Mouse (Mus musculus): ENCODE measurements around the gene Cdk2ap2.

The Cdk2ap2 gene

GRCm38 (mm10) chr19:4108535-4108934, 11.6 kb downstream of the Cdk2ap2 start:
- in situ Hi-C loops (cut with MboI; ENCODE audit: unreplicated experiment in 2 of 2) = no loop called here

GRCm38 (mm10) chr19:4112063-4112960, 15.3 kb downstream of the Cdk2ap2 start:
- in situ Hi-C loops (cut with MboI; ENCODE audit: unreplicated experiment in 2 of 2) = no loop called here

- in situ Hi-C loops (cut with MboI; ENCODE audit: unreplicated experiment in 2 of 2) = no loop called here
Measured at GRCm38 (mm10) chr19:4113186-4113805, 16.3 kb downstream of the Cdk2ap2 start.

- in situ Hi-C loops (cut with MboI; ENCODE audit: unreplicated experiment in 2 of 2) = no loop called here
Measured at GRCm38 (mm10) chr19:4113806-4114230, 16.8 kb downstream of the Cdk2ap2 start.

GRCm38 (mm10) chr19:4114551-4114950, 17.6 kb downstream of the Cdk2ap2 start:
- in situ Hi-C loops (cut with MboI; ENCODE audit: unreplicated experiment in 2 of 2) = no loop called here

GRCm38 (mm10) chr19:4115144-4115543, 18.2 kb downstream of the Cdk2ap2 start:
- in situ Hi-C loops (cut with MboI; ENCODE audit: unreplicated experiment in 2 of 2) = no loop called here

GRCm38 (mm10) chr19:4115816-4116215, 18.8 kb downstream of the Cdk2ap2 start:
- in situ Hi-C loops (cut with MboI; ENCODE audit: unreplicated experiment in 2 of 2) = no loop called here

- in situ Hi-C loops (cut with MboI; ENCODE audit: unreplicated experiment in 2 of 2) = no loop called here
Measured at GRCm38 (mm10) chr19:4117006-4117405, 20.0 kb downstream of the Cdk2ap2 start.

- in situ Hi-C loops (cut with MboI; ENCODE audit: unreplicated experiment in 2 of 2) = no loop called here
Measured at GRCm38 (mm10) chr19:4118350-4118749, 21.4 kb downstream of the Cdk2ap2 start.

- in situ Hi-C loops (cut with MboI; ENCODE audit: unreplicated experiment in 2 of 2) = loop anchor here in 1 of 2 experiments (5.0 kb wide), 1 partner anchor 82 kb away; the partner anchor contains the start of gene Rad9a
Measured at GRCm38 (mm10) chr19:4119716-4120487, 22.9 kb downstream of the Cdk2ap2 start.

GRCm38 (mm10) chr19:4120496-4120895, 23.5 kb downstream of the Cdk2ap2 start:
- in situ Hi-C loops (cut with MboI; ENCODE audit: unreplicated experiment in 2 of 2) = loop anchor here in 1 of 2 experiments (5.0 kb wide), 1 partner anchor 82 kb away; the partner anchor contains the start of gene Rad9a

- in situ Hi-C loops (cut with MboI; ENCODE audit: unreplicated experiment in 2 of 2) = loop anchor here in 1 of 2 experiments (5.0 kb wide), 1 partner anchor 81 kb away; the partner anchor contains the start of gene Rad9a
Measured at GRCm38 (mm10) chr19:4121097-4121805, 24.3 kb downstream of the Cdk2ap2 start.

GRCm38 (mm10) chr19:4121896-4122295, 24.9 kb downstream of the Cdk2ap2 start:
- in situ Hi-C loops (cut with MboI; ENCODE audit: unreplicated experiment in 2 of 2) = loop anchor here in 1 of 2 experiments (5.0 kb wide), 1 partner anchor 80 kb away; the partner anchor contains the start of gene Rad9a

GRCm38 (mm10) chr19:4122411-4123370, 25.7 kb downstream of the Cdk2ap2 start:
- in situ Hi-C loops (cut with MboI; ENCODE audit: unreplicated experiment in 2 of 2) = loop anchor here in 1 of 2 experiments (5.0 kb wide), 1 partner anchor 80 kb away; the partner anchor contains the start of gene Rad9a

GRCm38 (mm10) chr19:4124432-4124831, 27.4 kb downstream of the Cdk2ap2 start:
- in situ Hi-C loops (cut with MboI; ENCODE audit: unreplicated experiment in 2 of 2) = loop anchor here in 1 of 2 experiments (5.0 kb wide), 1 partner anchor 78 kb away; the partner anchor contains the start of gene Rad9a

GRCm38 (mm10) chr19:4125268-4125667, 28.3 kb downstream of the Cdk2ap2 start:
- in situ Hi-C loops (cut with MboI; ENCODE audit: unreplicated experiment in 2 of 2) = loop anchor here in 1 of 2 experiments (5.0 kb wide), 1 partner anchor 77 kb away; the partner anchor contains the start of gene Rad9a

GRCm38 (mm10) chr19:4125741-4126696, 29.0 kb downstream of the Cdk2ap2 start, which contains the start of gene Aip:
Gene Aip (minus strand): TSS chr19:4125858.
- in situ Hi-C loops (cut with MboI; ENCODE audit: unreplicated experiment in 2 of 2) = loop anchor here in 1 of 2 experiments (5.0 kb wide), 1 partner anchor 76 kb away; the partner anchor contains the start of gene Rad9a
